Comparison of ENCODE assay signal across 17 mouse cellular contexts in genomic region chr5:29132261-29132660, GRCm38 (mm10).
DNase-seq lines count a peak whose midpoint lies in the region; ATAC-seq and TF ChIP-seq lines count a peak whose summit lies in the region.
"Had no signal": no experiment of that assay in that cellular context is flagged by ENCODE, and none has a peak within 500 bp of the region (broad histone marks: within the 10 kb centered on the region; RNA-seq: fewer than 3 reads in every experiment).

No protein-coding gene starts in this region.

- no peak for ATAC-seq in hindbrain, embryonic 11.5 days (ENCODE audit: low FRiP score)
- no peak for ATAC-seq in hindbrain, embryonic 12.5 days (ENCODE audit: low FRiP score)
- no peak for ATAC-seq in erythroid progenitor cell, adult 5-6 weeks (replicated peaks; ENCODE audit: low FRiP score, poor library complexity, severe bottlenecking)
- ATAC-seq: forebrain, embryonic 13.5 days; liver, postnatal 0 days had no signal

- in situ Hi-C loops in CH12.LX (cut with MboI; ENCODE audit: low pct_ligation_motif_present, low pct_unique_long_range_greater_than_20kb, low sequenced_read_pairs) = no loop called here

- peak; percentile 44 for DNase-seq in hindbrain, embryonic 11.5 days (ENCODE audit: low spot score)
- DNase-seq in CH12.LX (ENCODE audit: extremely low read depth) = peak; percentile 9
- peak; percentile 71 for DNase-seq in embryo, embryonic 10 days (ENCODE audit: low spot score)
- peak; percentile 7 for DNase-seq in kidney, postnatal 14 days
- no peak for DNase-seq in spleen, postnatal 14 days (ENCODE audit: low spot score in 2 of 2)
- no peak for DNase-seq in heart, adult 18-20 months
- DNase-seq: cerebellum, adult 11-12 months; gastrocnemius, postnatal 36 days; layer of hippocampus, postnatal 36 days; liver, postnatal 0 days; thymus, postnatal 36 days had no signal

- dilution Hi-C loops in CH12.LX (cut with MboI; ENCODE audit: extremely low pct_ligation_motif_present, extremely low pct_unique_long_range_greater_than_20kb, low sequenced_read_pairs) = no loop called here

- no peak overlapping the region for H3K4me3 ChIP-seq in hindbrain, embryonic 11.5 days (ENCODE audit: low read depth, low read length)
- no peak overlapping the region for H3K4me3 ChIP-seq in hindbrain, embryonic 12.5 days
- H3K4me3 ChIP-seq in CH12.LX (replicated peaks in 1 of 3; ENCODE audit: low read depth in 2 of 3, low read length in 2 of 3, poor library complexity in 1 of 3) = no peak overlapping the region
- H3K4me3 ChIP-seq: embryonic facial prominence, embryonic 13.5 days; forebrain, embryonic 13.5 days; limb, embryonic 13.5 days had no signal

- H3K27me3 ChIP-seq in hindbrain, embryonic 11.5 days (ENCODE audit: control insufficient read depth, insufficient read depth, low read length) = no peaks in the 10 kb centered on the region
- H3K27me3 ChIP-seq in hindbrain, embryonic 12.5 days = no peaks in the 10 kb centered on the region
- no peaks in the 10 kb centered on the region for H3K27me3 ChIP-seq in CH12.LX (replicated peaks)
- H3K27me3 ChIP-seq: embryonic facial prominence, embryonic 13.5 days; forebrain, embryonic 13.5 days; limb, embryonic 13.5 days had no signal

- no peak for TF ChIP-seq POLR2A in CH12.LX (IDR thresholded peaks at IDR 0.05; ENCODE audit: low read depth, low read length)

- H3K27ac ChIP-seq in hindbrain, embryonic 11.5 days (ENCODE audit: low read depth, low read length) = no peak overlapping the region
- H3K27ac ChIP-seq in hindbrain, embryonic 12.5 days = no peak overlapping the region
- H3K27ac ChIP-seq in CH12.LX (ENCODE audit: insufficient read depth, low read depth) = no peak overlapping the region
- H3K27ac ChIP-seq: embryonic facial prominence, embryonic 13.5 days; forebrain, embryonic 13.5 days; limb, embryonic 13.5 days; stomach, postnatal 0 days had no signal

- no peak for TF ChIP-seq EP300 in CH12.LX (IDR thresholded peaks at IDR 0.05; ENCODE audit: low read length)

- TF ChIP-seq RAD21 in CH12.LX (IDR thresholded peaks at IDR 0.05; ENCODE audit: low read depth, low read length) = no peak

- H3K9ac ChIP-seq in hindbrain, embryonic 11.5 days (ENCODE audit: low read depth, low read length) = no peak overlapping the region
- no peak overlapping the region for H3K9ac ChIP-seq in hindbrain, embryonic 12.5 days
- H3K9ac ChIP-seq in CH12.LX (ENCODE audit: insufficient read depth, low read depth) = no peak overlapping the region
- H3K9ac ChIP-seq: embryonic facial prominence, embryonic 13.5 days; forebrain, embryonic 13.5 days; limb, embryonic 13.5 days; liver, postnatal 0 days had no signal

- 11% methylated on average over 3 of the region's 3 CpGs for WGBS in hindbrain, embryonic 11.5 days
- 9% methylated on average over 3 of the region's 3 CpGs for WGBS in hindbrain, embryonic 12.5 days

- H3K79me2 ChIP-seq in CH12.LX (replicated peaks; ENCODE audit: control insufficient read depth, extremely low read depth, insufficient read depth, poor library complexity, severe bottlenecking) = no peaks in the 10 kb centered on the region

- no peaks in the 10 kb centered on the region for H3K4me1 ChIP-seq in hindbrain, embryonic 11.5 days (replicated peaks; ENCODE audit: control insufficient read depth, insufficient read depth, low read length)
- H3K4me1 ChIP-seq in hindbrain, embryonic 12.5 days = no peaks in the 10 kb centered on the region
- H3K4me1 ChIP-seq in CH12.LX (ENCODE audit: control insufficient read depth in 1 of 2, insufficient read depth in 2 of 2) = peaks cover 0 to 2% of the 10 kb centered on the region in 2 experiments; a peak in 2 of 4 replicates
- H3K4me1 ChIP-seq: embryonic facial prominence, embryonic 13.5 days; forebrain, embryonic 13.5 days; limb, embryonic 13.5 days had no signal

- no peaks in the 10 kb centered on the region for H3K36me3 ChIP-seq in hindbrain, embryonic 11.5 days (ENCODE audit: control insufficient read depth, insufficient read depth, low read length)
- H3K36me3 ChIP-seq in hindbrain, embryonic 12.5 days = no peaks in the 10 kb centered on the region
- H3K36me3 ChIP-seq in CH12.LX (replicated peaks in 1 of 2; ENCODE audit: control insufficient read depth in 1 of 2, insufficient read depth in 1 of 2, low read length in 1 of 2) = no peaks in the 10 kb centered on the region
- H3K36me3 ChIP-seq: embryonic facial prominence, embryonic 13.5 days; limb, embryonic 13.5 days had no signal

- no peaks in the 10 kb centered on the region for H3K9me3 ChIP-seq in hindbrain, embryonic 11.5 days (ENCODE audit: control insufficient read depth, low read length)
- no peaks in the 10 kb centered on the region for H3K9me3 ChIP-seq in hindbrain, embryonic 12.5 days (replicated peaks)
- H3K9me3 ChIP-seq in CH12.LX (replicated peaks; ENCODE audit: low read length) = no peaks in the 10 kb centered on the region
- H3K9me3 ChIP-seq: embryonic facial prominence, embryonic 13.5 days; forebrain, embryonic 13.5 days; limb, embryonic 13.5 days had no signal

- H3K4me2 ChIP-seq in hindbrain, embryonic 11.5 days (replicated peaks; ENCODE audit: low read depth, low read length) = no peak overlapping the region
- H3K4me2 ChIP-seq in hindbrain, embryonic 12.5 days (replicated peaks) = no peak overlapping the region
- H3K4me2 ChIP-seq in CH12.LX (ENCODE audit: insufficient read depth, low read depth, poor library complexity, severe bottlenecking) = no peak overlapping the region
- H3K4me2 ChIP-seq: embryonic facial prominence, embryonic 13.5 days; forebrain, embryonic 13.5 days; limb, embryonic 13.5 days had no signal

- no peak for TF ChIP-seq CTCF in CH12.LX (conservative IDR thresholded peaks at IDR 0.05 in 1 of 2, IDR thresholded peaks at IDR 0.05 in 1 of 2; ENCODE audit: low read depth in 2 of 2, low read length in 2 of 2)

TF ChIP-seq in CH12.LX, 34 proteins besides CTCF, POLR2A, EP300 and RAD21:
- no peak for TF ChIP-seq SIN3A (IDR thresholded peaks at IDR 0.05; ENCODE audit: low read length)
- no peak for TF ChIP-seq UBTF (IDR thresholded peaks at IDR 0.05; ENCODE audit: low read depth, low read length)
- no peak for TF ChIP-seq MAFK (IDR thresholded peaks at IDR 0.05; ENCODE audit: insufficient replicate concordance, low read length)
- no peak for TF ChIP-seq HCFC1 (IDR thresholded peaks at IDR 0.05; ENCODE audit: low read depth, low read length)
- TF ChIP-seq PAX5 (IDR thresholded peaks at IDR 0.05; ENCODE audit: low read length) = no peak
- no peak for TF ChIP-seq USF2 (conservative IDR thresholded peaks at IDR 0.05; ENCODE audit: low read depth, low read length)
- no peak for TF ChIP-seq NRF1 (IDR thresholded peaks at IDR 0.05; ENCODE audit: low read depth, low read length)
- TF ChIP-seq RCOR1 (conservative IDR thresholded peaks at IDR 0.05; ENCODE audit: low read depth, low read length) = no peak
- TF ChIP-seq JUND (conservative IDR thresholded peaks at IDR 0.05; ENCODE audit: low read depth, low read length) = no peak
- no peak for TF ChIP-seq MAX (IDR thresholded peaks at IDR 0.05; ENCODE audit: low read length)
- no peak for TF ChIP-seq TCF12 (IDR thresholded peaks at IDR 0.05; ENCODE audit: low read depth, low read length)
- TF ChIP-seq CHD1 (IDR thresholded peaks at IDR 0.05; ENCODE audit: low read depth, low read length) = no peak
- no peak for TF ChIP-seq MXI1 (IDR thresholded peaks at IDR 0.05; ENCODE audit: low read depth, low read length)
- TF ChIP-seq ETS1 (conservative IDR thresholded peaks at IDR 0.05; ENCODE audit: low read depth, low read length) = no peak
- no peak for TF ChIP-seq USF1 (IDR thresholded peaks at IDR 0.05; ENCODE audit: low read depth, low read length)

Comparison
In these comparisons a context has a peak if more than half of its experiments do, and no peak if none do; other contexts are left out.
1. DNase-seq: peak in hindbrain, embryonic 11.5 days (single experiment), CH12.LX (single experiment), embryo, embryonic 10 days (single experiment) and kidney, postnatal 14 days (single experiment); none in spleen, postnatal 14 days (0 of 2) and heart, adult 18-20 months (0 of 2).